Mouse (Mus musculus) intestine, embryonic 15.5 days (tissue): ENCODE results near the gene Psma6. TPM values are rescaled to one million over a fixed set of nuclear protein-coding genes. Genes with fewer than 3 reads are reported as not detected.
"Not testable (repeated sequence)": the region's sequence is repeated elsewhere in the genome, so short reads cannot be mapped to it uniquely, and the experiment has no call there.

Source experiments
- ATAC-seq: fragments of 200-750 bp; cut with Nextera tagmentation; 2 replicates; pipeline ENCODE4 v1.8.0; 2017; ENCODE audit warnings: moderate TSS enrichment, moderate library complexity
- H3K27ac ChIP-seq: fragments of 300-500 bp; sonication (generic); 2 replicates; pipeline ENCODE4 v1.5.1; 2015; ENCODE audit warnings: mild to moderate bottlenecking, inconsistent platforms
- H3K27me3 ChIP-seq: fragments of 300-500 bp; sonication (generic); replicated peaks from 2 replicates; pipeline ENCODE4 v1.6.1; 2015; ENCODE audit warnings: inconsistent platforms
- H3K36me3 ChIP-seq: fragments of 300-500 bp; sonication (generic); 2 replicates; pipeline ENCODE4 v1.6.1; 2015; ENCODE audit warnings: inconsistent platforms
- H3K4me1 ChIP-seq: fragments of 300-500 bp; sonication (generic); replicated peaks from 2 replicates; pipeline ENCODE4 v1.6.1; 2015; ENCODE audit warnings: inconsistent platforms
- H3K4me2 ChIP-seq: fragments of 300-500 bp; sonication (generic); replicated peaks from 2 replicates; pipeline ENCODE4 v1.6.1; 2015; ENCODE audit warnings: mild to moderate bottlenecking, inconsistent platforms
- H3K4me3 ChIP-seq: fragments of 300-500 bp; sonication (generic); replicated peaks from 2 replicates; pipeline ENCODE4 v1.5.1; 2015; ENCODE audit warnings: inconsistent platforms
- H3K9ac ChIP-seq: fragments of 300-500 bp; sonication (generic); 2 replicates; pipeline ENCODE4 v1.6.1; 2015; ENCODE audit warnings: inconsistent platforms
- H3K9me3 ChIP-seq: fragments of 300-500 bp; sonication (generic); 2 replicates; pipeline ENCODE4 v1.6.1; 2016; ENCODE audit warnings: inconsistent platforms
- WGBS: fragments of 180-500 bp; shearing (Covaris S2); methylation state at CpG from one replicate; pipeline ENCODE4 v1.1.7; 2015; 5-methylcytosine and 5-hydroxymethylcytosine counted together
- polyA plus RNA-seq: library from polyadenylated mRNA; unstranded; fragments of >200 nt; fragmentation: Nextera tagmentation; extraction: Ambion mirVana; gene quantifications from 2 replicates; pipeline ENCODE4 v1.2.1, GENCODE M21; 2015

Psma6 gene
- 413 and 421 TPM in 2 replicates for polyA plus RNA-seq

DNA sequence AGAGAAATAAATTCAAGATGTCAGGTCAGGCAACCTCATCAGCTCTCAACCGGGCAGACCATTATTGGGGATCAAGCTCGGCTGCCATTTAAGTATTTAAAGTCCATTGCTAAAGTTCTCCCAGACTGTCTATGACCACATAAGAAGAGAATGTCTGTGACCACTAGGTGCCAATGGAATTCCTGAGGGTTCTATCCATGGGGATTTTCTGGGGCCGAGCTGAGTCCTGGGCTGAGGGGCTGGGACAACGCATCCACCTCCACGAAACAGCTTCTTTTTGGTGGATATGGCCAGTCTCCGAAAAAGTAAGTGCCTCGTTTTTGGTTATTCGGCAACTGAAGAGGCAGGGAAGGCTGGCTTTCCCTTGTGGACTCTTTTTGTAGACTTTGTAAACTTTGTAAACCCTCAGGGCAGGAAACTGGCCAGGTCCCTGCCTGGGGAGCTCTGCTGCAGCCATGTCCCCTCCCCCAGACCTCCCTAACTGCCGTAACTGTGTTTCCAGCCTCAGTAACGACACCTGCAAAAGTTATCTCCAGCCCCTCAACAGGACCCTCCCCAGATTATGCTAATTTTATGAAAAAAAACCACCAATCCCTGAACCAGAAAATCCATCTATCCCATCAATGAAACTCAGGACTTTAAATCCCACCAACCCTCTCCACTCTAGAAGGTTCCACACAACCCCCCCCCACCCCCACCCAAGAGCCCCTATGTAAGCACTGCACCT lies at the start of gene Psma6:
Gene Psma6, plus strand, starts transcription at position 200 of the 727 bp plus-strand sequence.
- 0 out of 2 replicates have a peak, but pooled peaks cover 6% of the 10 kb centered on the region for H3K4me1 ChIP-seq
- H3K36me3 ChIP-seq = no peaks in the 10 kb centered on the region
- no peak within 1 kb of the TSS for H3K4me2 ChIP-seq
- H3K4me3 ChIP-seq = no peak within 1 kb of the TSS
- no peak for ATAC-seq
- no peaks in the 10 kb centered on the region for H3K27me3 ChIP-seq
- H3K27ac ChIP-seq = no peak within 1 kb of the TSS
- 72% methylated on average over 10 of the region's 10 CpGs for WGBS
- H3K9ac ChIP-seq = no peak within 1 kb of the TSS
- H3K9me3 ChIP-seq = no peaks in the 10 kb centered on the region

DNA sequence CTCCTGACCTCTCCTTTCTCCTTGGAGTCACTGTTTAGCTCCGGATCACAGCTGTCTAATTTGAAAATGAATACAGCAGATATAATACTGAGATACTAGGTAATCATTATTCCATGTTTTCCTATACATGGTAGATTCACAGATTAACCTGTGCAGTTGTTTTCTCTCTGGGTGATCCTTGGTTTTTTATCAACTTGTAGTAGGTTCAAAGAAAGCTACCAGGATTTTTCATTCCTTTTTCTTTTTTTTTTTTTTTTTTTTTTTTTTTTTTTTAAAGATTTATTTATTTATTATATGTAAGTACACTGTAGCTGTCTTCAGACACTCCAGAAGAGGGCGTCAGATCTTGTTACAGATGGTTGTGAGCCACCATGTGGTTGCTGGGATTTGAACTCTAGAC lies 45.5 kb upstream of the Psma6 start:
- H3K4me1 ChIP-seq, H3K27ac ChIP-seq, ATAC-seq, H3K4me3 ChIP-seq, H3K27me3 ChIP-seq, H3K9me3 ChIP-seq, H3K4me2 ChIP-seq, H3K36me3 ChIP-seq, H3K9ac ChIP-seq: not testable (repeated sequence)
- WGBS = 97% methylated on average over 1 of the region's 2 CpGs

DNA sequence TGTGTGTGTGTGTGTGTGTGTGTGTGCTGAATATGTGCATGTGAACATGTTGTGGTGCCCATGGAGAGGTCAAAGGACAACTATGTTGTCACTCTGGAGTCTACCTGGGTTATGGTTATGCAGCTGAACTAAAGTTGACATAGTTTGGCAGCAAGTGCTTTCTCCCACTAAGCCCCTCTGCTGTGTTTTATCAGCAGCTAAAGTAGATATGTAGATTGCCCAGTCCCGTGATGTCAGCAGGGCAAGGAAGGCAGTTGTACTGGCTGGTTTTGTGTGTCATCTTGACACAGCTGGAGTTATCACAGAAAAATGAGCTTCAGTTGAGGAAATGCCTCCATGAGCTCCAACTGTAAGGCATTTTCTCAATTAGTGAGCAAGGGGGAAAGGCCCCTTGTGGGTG lies 41.0 kb upstream of the Psma6 start:
- H3K27me3 ChIP-seq, H3K4me2 ChIP-seq, H3K9ac ChIP-seq, H3K4me3 ChIP-seq, H3K27ac ChIP-seq, ATAC-seq, H3K36me3 ChIP-seq, H3K4me1 ChIP-seq, H3K9me3 ChIP-seq: not testable (repeated sequence)
- 64% methylated on average over 1 of the region's 1 CpGs for WGBS

DNA sequence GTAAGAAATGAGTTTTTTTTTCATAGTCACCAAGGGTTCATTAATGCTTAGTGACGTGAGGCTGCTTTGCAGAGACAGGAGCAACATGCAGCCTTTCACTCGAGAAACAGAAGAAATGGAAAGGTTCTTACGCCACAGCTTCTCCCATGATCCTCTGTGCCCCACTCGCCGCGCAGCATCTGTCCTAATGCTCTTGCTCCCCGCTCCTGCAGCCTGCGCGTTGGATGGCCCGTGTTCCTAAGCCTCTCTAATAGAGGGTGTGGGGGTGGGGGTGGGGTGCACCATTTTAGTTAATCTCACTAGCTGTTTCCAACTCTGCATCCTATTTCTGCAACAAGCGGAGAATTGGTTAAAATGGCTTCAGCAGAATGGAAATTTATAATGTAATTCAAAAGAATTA lies 40.0 kb upstream of the Psma6 start:
- no peaks in the 10 kb centered on the region for H3K36me3 ChIP-seq
- no peaks in the 10 kb centered on the region for H3K4me1 ChIP-seq
- H3K4me2 ChIP-seq = no peak overlapping the region
- H3K4me3 ChIP-seq = no peak overlapping the region
- no peak overlapping the region for H3K27ac ChIP-seq
- H3K9me3 ChIP-seq = no peaks in the 10 kb centered on the region
- no peak for ATAC-seq
- no peak overlapping the region for H3K9ac ChIP-seq
- WGBS = 85% methylated on average over 11 of the region's 11 CpGs
- H3K27me3 ChIP-seq = no peaks in the 10 kb centered on the region

DNA sequence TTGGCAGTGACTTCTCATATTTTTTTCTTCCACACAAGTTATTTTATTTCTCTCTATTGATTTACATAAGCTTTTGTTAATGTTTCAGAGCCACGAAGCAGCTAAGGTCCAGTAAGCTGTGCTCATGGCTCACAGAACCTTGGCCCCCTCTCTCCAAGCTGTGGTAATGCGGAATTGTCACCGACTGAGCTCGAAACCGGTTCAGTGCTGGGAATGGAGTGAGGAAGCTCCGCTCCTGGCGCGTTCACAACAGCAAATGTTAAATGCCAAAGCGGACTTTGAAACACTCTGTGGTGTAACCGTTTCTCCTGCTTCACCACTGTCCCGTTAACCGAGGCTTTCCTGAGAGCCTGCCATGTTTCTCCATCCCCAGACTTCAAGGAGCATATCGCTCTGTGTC lies 39.4 kb upstream of the Psma6 start:
- ATAC-seq = no peak
- H3K4me3 ChIP-seq = no peak overlapping the region
- H3K4me1 ChIP-seq = no peaks in the 10 kb centered on the region
- no peaks in the 10 kb centered on the region for H3K36me3 ChIP-seq
- no peaks in the 10 kb centered on the region for H3K27me3 ChIP-seq
- WGBS = 79% methylated on average over 13 of the region's 13 CpGs
- no peak overlapping the region for H3K27ac ChIP-seq
- H3K9ac ChIP-seq = no peak overlapping the region
- H3K4me2 ChIP-seq = no peak overlapping the region
- no peaks in the 10 kb centered on the region for H3K9me3 ChIP-seq

DNA sequence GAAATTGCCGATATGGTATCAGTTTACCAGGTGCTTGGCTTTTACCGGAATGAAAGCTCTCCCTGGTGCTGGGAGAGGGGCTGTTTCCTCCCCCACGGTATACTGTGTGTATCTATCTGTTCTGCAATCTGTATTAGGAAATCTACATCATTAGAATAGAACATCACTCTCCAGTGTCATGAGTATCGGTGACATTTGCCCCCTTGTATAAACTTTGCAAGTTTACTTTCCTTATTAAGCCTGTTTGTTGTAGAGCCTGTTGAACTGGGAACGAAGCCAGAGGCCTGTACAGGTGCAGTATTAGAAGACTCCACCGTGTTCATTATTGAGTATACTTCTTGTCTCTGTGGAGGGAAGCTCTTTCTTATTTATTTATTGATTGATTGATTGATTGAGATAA lies 30.6 kb upstream of the Psma6 start:
- no peak overlapping the region for H3K4me3 ChIP-seq
- H3K36me3 ChIP-seq = no peaks in the 10 kb centered on the region
- ATAC-seq = 0 out of 2 replicates have a peak, but pooled peaks have one; percentile 68
- H3K9ac ChIP-seq = no peak overlapping the region
- no peaks in the 10 kb centered on the region for H3K9me3 ChIP-seq
- no peak overlapping the region for H3K4me2 ChIP-seq
- H3K27ac ChIP-seq = no peak overlapping the region
- WGBS = 46% methylated on average over 6 of the region's 6 CpGs
- H3K4me1 ChIP-seq = no peaks in the 10 kb centered on the region
- H3K27me3 ChIP-seq = no peaks in the 10 kb centered on the region

DNA sequence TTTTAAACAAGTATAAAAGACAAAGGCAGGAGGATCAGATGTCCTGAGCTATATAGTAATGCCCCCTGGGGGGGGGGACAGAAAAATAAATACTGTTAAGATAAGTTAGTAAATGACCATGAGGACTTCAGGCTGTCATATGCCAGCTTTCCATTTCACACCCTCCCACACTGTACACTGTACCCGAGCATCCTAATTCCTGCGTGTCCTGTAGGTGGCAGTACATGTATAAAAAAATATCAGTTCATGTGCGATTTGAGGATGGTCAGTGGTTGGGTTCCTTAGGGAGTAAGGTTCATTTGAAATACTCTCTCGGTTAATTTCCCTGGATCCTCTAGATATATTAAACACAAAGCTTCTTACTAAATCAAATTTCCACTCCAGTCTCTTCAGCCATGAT lies 29.1 kb upstream of the Psma6 start:
- Histone ChIP-seq H3K27me3 (no peaks in the 10 kb centered on the region), H3K9ac (no peak overlapping the region), H3K27ac (no peak overlapping the region), H3K9me3 (no peaks in the 10 kb centered on the region), H3K4me2 (no peak overlapping the region), H3K4me1 (no peaks in the 10 kb centered on the region), H3K4me3 (no peak overlapping the region), H3K36me3 (no peaks in the 10 kb centered on the region)
- 0 out of 2 replicates have a peak, but pooled peaks have one; percentile 61 for ATAC-seq
- 46% methylated on average over 4 of the region's 4 CpGs for WGBS

DNA sequence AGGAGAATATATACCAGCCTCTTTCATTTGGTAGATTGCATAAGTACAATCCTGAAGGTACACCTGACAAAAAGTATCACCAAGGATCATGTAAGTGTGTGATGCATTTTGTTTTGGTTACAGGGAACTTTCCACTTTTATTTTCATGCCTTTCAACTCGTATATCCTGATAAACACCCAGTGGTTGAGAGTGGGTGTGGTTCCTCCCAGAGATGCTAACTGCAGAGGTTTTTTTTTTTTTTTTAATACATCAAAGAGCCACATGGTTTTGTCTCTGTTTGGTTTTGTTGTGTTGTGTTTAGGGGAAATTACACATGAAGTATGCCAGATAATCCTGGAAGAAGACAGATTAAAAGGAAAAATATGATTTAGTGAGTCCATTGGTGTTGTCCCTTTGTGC lies 26.7 kb upstream of the Psma6 start:
- no peak overlapping the region for H3K4me2 ChIP-seq
- H3K36me3 ChIP-seq = no peaks in the 10 kb centered on the region
- no peak overlapping the region for H3K27ac ChIP-seq
- H3K27me3 ChIP-seq = no peaks in the 10 kb centered on the region
- no peaks in the 10 kb centered on the region for H3K9me3 ChIP-seq
- H3K4me3 ChIP-seq = no peak overlapping the region
- no peak for ATAC-seq
- no peaks in the 10 kb centered on the region for H3K4me1 ChIP-seq
- 46% methylated on average over 1 of the region's 1 CpGs for WGBS
- H3K9ac ChIP-seq = no peak overlapping the region

DNA sequence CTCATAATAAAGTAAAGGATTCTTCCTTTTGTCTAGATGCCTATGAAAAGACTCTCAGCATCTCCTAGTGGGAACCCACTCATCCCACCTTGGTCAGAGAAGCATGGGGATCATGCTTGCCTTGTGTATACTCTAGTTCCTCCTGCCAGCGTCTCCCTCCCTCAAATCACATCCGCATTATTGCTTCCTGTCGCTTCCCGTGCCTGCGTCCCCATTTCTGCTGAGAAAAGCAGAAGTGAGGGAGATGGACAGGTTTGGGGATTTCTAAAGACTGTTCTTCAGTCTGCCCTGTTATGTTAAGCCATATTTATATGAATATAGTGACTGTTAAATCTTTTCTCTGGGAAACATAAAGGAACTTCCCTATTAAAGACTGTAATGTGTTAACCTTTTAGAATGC lies 23.1 kb upstream of the Psma6 start:
- Histone ChIP-seq H3K9ac (no peak overlapping the region), H3K36me3 (no peaks in the 10 kb centered on the region), H3K4me3 (no peak overlapping the region), H3K4me1 (no peaks in the 10 kb centered on the region), H3K27me3 (no peaks in the 10 kb centered on the region), H3K4me2 (no peak overlapping the region), H3K27ac (no peak overlapping the region), H3K9me3 (no peaks in the 10 kb centered on the region)
- no peak for ATAC-seq
- WGBS = 76% methylated on average over 5 of the region's 5 CpGs

DNA sequence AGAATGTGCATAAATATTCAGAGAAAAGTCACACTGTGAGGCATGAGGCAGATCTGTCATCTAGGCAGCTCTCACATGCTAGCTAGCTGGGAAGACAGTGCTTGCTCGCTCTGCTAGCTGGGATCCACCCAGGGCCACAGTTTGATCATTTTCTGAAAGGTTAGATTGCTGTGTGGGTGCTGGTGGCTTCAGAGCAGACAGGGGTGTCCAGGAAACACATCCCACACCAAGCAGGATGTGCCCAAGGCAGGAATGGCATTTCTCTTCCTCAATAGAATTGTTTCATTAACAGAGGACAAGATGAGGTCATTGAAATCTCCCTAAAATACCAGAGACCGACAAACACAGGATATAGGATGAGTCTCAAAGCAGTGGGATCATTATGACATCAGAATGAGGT lies 18.9 kb upstream of the Psma6 start:
- Histone ChIP-seq H3K27me3 (no peaks in the 10 kb centered on the region), H3K4me2 (no peak overlapping the region), H3K9ac (no peak overlapping the region), H3K4me1 (no peaks in the 10 kb centered on the region), H3K36me3 (no peaks in the 10 kb centered on the region), H3K4me3 (no peak overlapping the region), H3K9me3 (no peaks in the 10 kb centered on the region), H3K27ac (no peak overlapping the region)
- 70% methylated on average over 2 of the region's 2 CpGs for WGBS
- no peak for ATAC-seq

DNA sequence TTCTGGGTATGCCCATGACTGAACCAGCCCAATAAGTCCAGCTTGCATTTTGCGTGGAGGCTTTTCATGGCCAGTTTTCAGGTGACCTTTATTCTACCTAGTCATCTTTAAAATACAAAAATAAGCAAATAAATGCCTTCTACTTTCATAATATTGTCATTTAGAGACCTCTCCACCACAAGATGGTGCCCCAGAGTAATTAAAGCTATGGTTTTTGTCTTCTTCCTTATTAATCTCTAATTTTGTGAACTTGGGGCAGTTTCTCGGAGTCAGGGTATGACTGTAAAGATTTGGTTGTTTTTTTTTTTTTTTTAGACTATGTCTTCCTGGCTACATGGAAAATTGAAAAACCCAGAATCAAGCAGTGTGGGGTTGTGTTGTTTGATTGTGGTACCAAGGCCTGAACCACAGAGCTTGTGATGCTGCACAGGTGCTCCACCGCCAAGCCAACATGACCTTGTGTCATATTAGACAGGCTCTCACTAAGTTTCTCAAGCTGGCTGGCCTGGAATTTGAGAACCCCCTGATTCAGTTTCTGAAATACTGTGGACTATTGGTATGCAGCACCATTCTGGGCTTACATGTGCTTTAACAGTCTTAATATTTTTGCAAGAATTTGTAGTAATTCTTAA lies 11.5 kb upstream of the Psma6 start:
- ATAC-seq = no peak
- Histone ChIP-seq H3K4me2 (no peak overlapping the region), H3K9ac (no peak overlapping the region), H3K4me3 (no peak overlapping the region), H3K9me3 (no peaks in the 10 kb centered on the region), H3K4me1 (no peaks in the 10 kb centered on the region), H3K36me3 (no peaks in the 10 kb centered on the region), H3K27me3 (no peaks in the 10 kb centered on the region), H3K27ac (no peak overlapping the region)
- WGBS = 79% methylated on average over 3 of the region's 3 CpGs

DNA sequence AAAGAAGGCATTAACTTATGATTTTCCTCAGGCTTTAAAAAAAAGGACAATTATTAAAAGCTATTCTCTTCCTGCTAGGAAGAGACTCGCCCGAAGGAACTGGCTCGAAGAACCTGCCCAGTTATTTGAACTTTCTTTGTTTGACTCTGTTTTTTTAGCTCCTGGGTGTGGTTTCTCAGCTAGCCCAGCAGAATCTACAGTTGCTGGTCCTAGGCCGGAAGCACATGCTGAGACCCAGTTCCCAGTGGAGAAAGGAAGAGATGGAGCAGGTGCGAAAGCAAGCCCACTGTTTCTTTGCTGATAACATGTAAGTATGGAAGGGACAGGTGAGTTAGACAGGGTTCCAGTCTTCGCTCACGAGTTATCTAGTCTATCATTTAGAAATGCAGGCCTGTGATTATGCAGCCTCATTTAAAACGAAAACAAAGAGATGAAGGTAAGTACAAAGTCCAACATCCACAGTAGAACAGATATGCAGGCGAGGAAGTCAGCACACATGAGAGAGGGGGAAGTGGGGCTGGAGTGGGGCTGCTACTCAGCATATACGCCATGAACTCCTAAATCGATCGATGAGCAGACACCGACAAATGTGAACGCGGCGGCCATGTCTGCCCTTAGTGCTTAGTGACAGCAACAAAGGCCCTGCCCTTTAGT lies 6.9 kb upstream of the Psma6 start:
- Histone ChIP-seq H3K36me3 (no peaks in the 10 kb centered on the region), H3K4me1 (no peaks in the 10 kb centered on the region), H3K4me3 (no peak overlapping the region), H3K27me3 (no peaks in the 10 kb centered on the region), H3K9ac (no peak overlapping the region), H3K27ac (peak overlapping the region; percentile 34; the same call in 1 of the 2 replicates), H3K9me3 (no peaks in the 10 kb centered on the region), H3K4me2 (no peak overlapping the region)
- peak; percentile 85 for ATAC-seq
- 74% methylated on average over 16 of the region's 16 CpGs for WGBS
